Mouse (Mus musculus): Measurements from ENCODE around the gene Plscr2. TPM values are rescaled to one million over a fixed set of nuclear protein-coding genes. Genes with fewer than 3 reads are reported as not detected.

Plscr2 gene
- polyA plus RNA-seq, 1 experiment from 2014 or later: 0.77 TPM

DNA sequence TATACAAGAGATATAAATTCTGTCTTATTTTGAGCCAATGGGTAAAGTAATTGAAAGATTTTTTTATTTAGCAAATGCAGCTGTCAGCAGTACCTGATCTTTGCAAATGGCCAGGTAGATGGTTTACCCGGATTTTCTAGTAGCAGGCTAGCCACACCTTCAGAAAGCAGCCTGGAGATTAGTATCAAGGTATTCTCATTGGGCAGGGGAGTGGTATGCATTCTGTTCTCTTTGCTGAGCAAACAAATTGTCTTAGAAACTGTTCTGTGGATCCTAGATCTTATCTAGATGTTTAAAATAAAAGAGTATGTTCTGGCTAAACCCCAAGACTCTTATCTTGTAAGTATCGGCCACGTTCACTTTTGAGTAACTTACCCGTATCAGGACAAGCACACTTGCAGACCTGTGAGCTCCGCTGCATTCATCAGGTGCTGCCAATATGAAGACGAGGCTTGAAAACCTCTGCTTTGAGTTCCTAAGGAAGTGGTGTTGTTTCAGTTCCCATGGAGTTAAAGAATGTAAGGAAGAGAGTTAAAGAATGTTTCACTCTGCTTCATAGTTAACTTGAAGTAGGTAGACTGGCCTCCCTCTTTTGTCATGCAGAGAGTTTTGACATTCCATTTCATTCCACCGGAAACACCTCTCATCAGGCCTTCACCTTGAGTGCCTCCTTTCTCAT lies 14.8 kb upstream of the Plscr2 start:
- Histone ChIP-seq H3K27ac (no peak overlapping the region), H3K9ac (no peak overlapping the region), H3K27me3 (replicated peaks) (no peaks in the 10 kb centered on the region), H3K4me3 (no peak overlapping the region), H3K4me2 (replicated peaks) (no peak overlapping the region), H3K36me3 (no peaks in the 10 kb centered on the region), H3K9me3 (no peaks in the 10 kb centered on the region), H3K4me1 (no peaks in the 10 kb centered on the region)
- ATAC-seq (ENCODE audit: low FRiP score, low read depth): no peak
- WGBS: 92% methylated on average over 7 of the region's 7 CpGs

DNA sequence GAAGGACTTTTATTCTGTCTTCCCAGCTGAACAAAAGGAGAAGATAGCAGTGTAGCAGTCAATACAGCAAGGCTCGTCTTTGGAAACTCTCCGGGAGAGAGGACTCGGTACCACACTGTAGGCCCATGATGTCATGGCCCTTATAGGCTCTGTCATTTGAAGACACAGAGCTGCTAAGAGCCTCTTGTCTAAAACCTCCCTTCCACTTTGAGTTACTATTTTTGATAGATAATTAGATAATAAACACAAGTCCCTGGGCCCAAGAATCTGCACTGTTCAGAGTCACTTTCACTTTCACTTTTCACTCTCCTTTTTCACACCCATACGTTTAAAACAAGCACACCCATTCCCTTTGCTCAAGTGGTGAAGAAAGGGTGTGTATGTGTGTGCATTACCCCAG lies 9.7 kb upstream of the Plscr2 start:
- Histone ChIP-seq H3K27me3 (replicated peaks) (no peaks in the 10 kb centered on the region), H3K4me2 (replicated peaks) (no peak overlapping the region), H3K9ac (no peak overlapping the region), H3K4me1 (no peaks in the 10 kb centered on the region), H3K27ac (no peak overlapping the region), H3K4me3 (no peak overlapping the region), H3K36me3 (peaks cover 11% of the 10 kb centered on the region; the same call in 1 of the 2 replicates), H3K9me3 (no peaks in the 10 kb centered on the region)
- ATAC-seq (ENCODE audit: low FRiP score, low read depth): no peak
- 92% methylated on average over 4 of the region's 4 CpGs for WGBS

DNA sequence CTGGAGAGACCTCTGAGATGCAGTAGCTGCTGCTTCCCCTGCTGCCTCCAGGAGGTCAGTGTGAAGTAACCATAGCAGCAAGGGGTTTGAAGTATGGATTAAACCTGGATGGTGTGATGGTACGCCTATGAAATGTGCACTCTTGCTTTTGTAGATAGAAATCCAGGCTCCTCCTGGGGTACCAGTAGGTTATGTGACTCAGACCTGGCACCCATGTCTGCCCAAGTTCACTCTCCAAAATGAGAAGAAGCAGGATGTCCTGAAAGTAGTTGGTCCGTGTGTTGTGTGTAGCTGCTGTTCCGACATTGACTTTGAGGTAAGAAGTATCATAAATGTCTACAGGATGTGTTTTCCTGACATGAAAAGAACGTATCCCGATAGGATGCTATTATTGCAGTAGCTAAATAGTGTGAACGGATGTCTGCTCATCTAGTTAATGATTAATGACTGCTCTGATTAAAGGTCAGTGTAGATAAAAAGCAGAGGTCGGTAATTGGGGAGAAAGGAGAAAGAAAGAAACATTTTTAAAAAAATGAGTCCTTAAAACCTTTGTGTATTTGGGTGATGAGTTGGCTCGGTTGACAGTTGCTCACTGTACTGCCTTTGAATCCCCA lies 8.7 kb upstream of the Plscr2 start:
- no peak overlapping the region for H3K9ac ChIP-seq
- ATAC-seq (ENCODE audit: low FRiP score, low read depth): no peak
- H3K9me3 ChIP-seq: no peaks in the 10 kb centered on the region
- no peak overlapping the region for H3K4me2 ChIP-seq (replicated peaks)
- no peaks in the 10 kb centered on the region for H3K4me1 ChIP-seq
- H3K36me3 ChIP-seq: peaks cover 11% of the 10 kb centered on the region; the same call in 1 of the 2 replicates
- no peak overlapping the region for H3K27ac ChIP-seq
- no peak overlapping the region for H3K4me3 ChIP-seq
- WGBS: 71% methylated on average over 8 of the region's 8 CpGs
- H3K27me3 ChIP-seq (replicated peaks): no peaks in the 10 kb centered on the region

- 83% methylated on average over 1 of the region's 1 CpGs for WGBS
- Histone ChIP-seq H3K27me3 (replicated peaks) (no peaks in the 10 kb centered on the region), H3K9ac (no peak overlapping the region), H3K4me2 (replicated peaks) (no peak overlapping the region), H3K4me3 (no peak overlapping the region), H3K36me3 (peaks cover 11% of the 10 kb centered on the region; the same call in 1 of the 2 replicates), H3K27ac (no peak overlapping the region), H3K4me1 (no peaks in the 10 kb centered on the region), H3K9me3 (no peaks in the 10 kb centered on the region)
- no peak for ATAC-seq (ENCODE audit: low FRiP score, low read depth)
Observed at GRCm38 (mm10) chr9:92267732-92268131, 7.7 kb upstream of the Plscr2 start.

GRCm38 (mm10) chr9:92269829-92270404 lies 5.5 kb upstream of the Plscr2 start:
- no peak for ATAC-seq (ENCODE audit: low FRiP score, low read depth)
- Histone ChIP-seq H3K27ac (no peak overlapping the region), H3K27me3 (replicated peaks) (no peaks in the 10 kb centered on the region), H3K9ac (no peak overlapping the region), H3K4me3 (no peak overlapping the region), H3K4me2 (replicated peaks) (no peak overlapping the region), H3K4me1 (no peaks in the 10 kb centered on the region), H3K9me3 (no peaks in the 10 kb centered on the region), H3K36me3 (peaks cover 11% of the 10 kb centered on the region; the same call in 1 of the 2 replicates)
- 95% methylated on average over 5 of the region's 5 CpGs for WGBS

DNA sequence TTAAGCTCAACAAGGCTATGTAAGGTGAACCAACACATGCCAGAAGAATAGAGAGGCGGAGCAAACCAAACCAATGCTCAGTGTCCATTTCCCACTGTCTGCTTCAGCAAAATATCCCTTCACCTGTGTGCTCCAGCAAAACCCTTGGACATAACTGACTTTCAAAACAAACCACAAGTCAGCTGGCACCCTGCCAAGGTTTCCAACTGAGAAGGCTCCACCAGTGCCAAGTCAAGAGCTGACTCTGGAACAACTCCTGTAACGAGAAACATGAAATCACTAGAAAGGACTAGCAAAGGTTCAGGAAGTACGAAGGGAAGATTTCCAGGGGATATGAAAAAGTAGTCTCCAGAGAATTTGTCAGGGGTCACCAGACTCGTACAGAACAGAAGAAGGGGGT lies 4.5 kb upstream of the Plscr2 start:
- Histone ChIP-seq H3K4me1 (no peaks in the 10 kb centered on the region), H3K4me2 (replicated peaks) (no peak overlapping the region), H3K27me3 (replicated peaks) (no peaks in the 10 kb centered on the region), H3K27ac (no peak overlapping the region), H3K4me3 (no peak overlapping the region), H3K9ac (no peak overlapping the region), H3K36me3 (peaks cover 10% of the 10 kb centered on the region; the same call in 1 of the 2 replicates), H3K9me3 (no peaks in the 10 kb centered on the region)
- WGBS: 44% methylated on average over 4 of the region's 4 CpGs
- ATAC-seq (ENCODE audit: low FRiP score, low read depth): no peak

DNA sequence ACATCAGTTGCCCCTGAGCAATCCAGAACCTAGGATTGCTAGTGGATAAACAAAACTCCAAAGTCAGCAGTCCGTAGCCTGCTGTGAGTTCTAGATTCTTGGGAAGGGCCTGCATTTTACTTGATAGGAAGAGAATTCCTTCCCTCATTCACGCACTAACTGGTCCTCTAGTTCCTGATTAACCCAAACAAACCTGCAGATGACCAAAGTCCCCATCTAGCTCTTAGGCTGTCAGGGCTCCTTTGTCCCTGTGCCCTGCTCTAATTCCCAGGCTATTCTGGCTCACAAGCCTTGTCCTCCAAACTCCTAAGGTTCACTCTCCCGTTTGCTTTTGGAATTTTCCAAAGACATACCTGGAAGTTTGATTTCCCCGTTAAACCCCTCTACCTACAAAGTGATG lies 2.8 kb upstream of the Plscr2 start:
- no peak for ATAC-seq (ENCODE audit: low FRiP score, low read depth)
- H3K4me3 ChIP-seq: no peak overlapping the region
- H3K27me3 ChIP-seq (replicated peaks): no peaks in the 10 kb centered on the region
- H3K36me3 ChIP-seq: 0 out of 2 replicates have a peak, but pooled peaks cover 7% of the 10 kb centered on the region
- no peak overlapping the region for H3K27ac ChIP-seq
- H3K9ac ChIP-seq: no peak overlapping the region
- no peaks in the 10 kb centered on the region for H3K4me1 ChIP-seq
- H3K4me2 ChIP-seq (replicated peaks): no peak overlapping the region
- WGBS: 93% methylated on average over 4 of the region's 4 CpGs
- H3K9me3 ChIP-seq: no peaks in the 10 kb centered on the region

- Histone ChIP-seq H3K4me1 (no peaks in the 10 kb centered on the region), H3K36me3 (0 out of 2 replicates have a peak, but pooled peaks cover 7% of the 10 kb centered on the region), H3K9me3 (no peaks in the 10 kb centered on the region), H3K27ac (no peak overlapping the region), H3K4me2 (replicated peaks) (no peak overlapping the region), H3K9ac (no peak overlapping the region), H3K4me3 (no peak overlapping the region), H3K27me3 (replicated peaks) (no peaks in the 10 kb centered on the region)
- 86% methylated on average over 2 of the region's 2 CpGs for WGBS
- no peak for ATAC-seq (ENCODE audit: low FRiP score, low read depth)
Observed at GRCm38 (mm10) chr9:92273271-92273670, 2.1 kb upstream of the Plscr2 start.

- Histone ChIP-seq H3K4me1 (no peaks in the 10 kb centered on the region), H3K4me2 (replicated peaks) (no peak overlapping the region), H3K4me3 (no peak overlapping the region), H3K27ac (no peak overlapping the region), H3K9ac (no peak overlapping the region), H3K36me3 (0 out of 2 replicates have a peak, but pooled peaks cover 4% of the 10 kb centered on the region), H3K27me3 (replicated peaks) (no peaks in the 10 kb centered on the region), H3K9me3 (no peaks in the 10 kb centered on the region)
- ATAC-seq (ENCODE audit: low FRiP score, low read depth): no peak
- 81% methylated on average over 6 of the region's 6 CpGs for WGBS
Observed at GRCm38 (mm10) chr9:92273956-92274762, 1.2 kb upstream of the Plscr2 start.

DNA sequence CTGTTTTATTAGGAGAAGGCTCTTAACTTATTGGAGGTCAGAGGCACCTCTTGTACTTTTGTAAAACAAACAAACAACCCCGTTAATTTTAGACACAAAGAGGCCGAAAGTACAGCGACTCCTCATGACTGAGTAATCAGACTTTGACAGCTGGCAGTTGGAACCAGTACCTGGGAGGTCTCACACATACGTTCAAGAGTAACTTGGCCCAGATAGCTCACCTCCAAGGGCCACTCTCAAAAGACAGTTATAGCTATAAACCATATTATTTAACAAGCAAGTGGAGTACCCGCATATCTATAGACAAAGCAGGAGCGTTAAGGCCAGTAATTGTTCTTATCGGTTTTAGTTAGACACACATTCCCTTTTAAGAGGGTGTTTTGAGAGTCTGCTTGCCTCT lies 958 bp downstream of the Plscr2 start:
- Histone ChIP-seq H3K4me3 (no peak overlapping the region), H3K9ac (no peak overlapping the region), H3K9me3 (no peaks in the 10 kb centered on the region), H3K36me3 (no peaks in the 10 kb centered on the region), H3K4me2 (replicated peaks) (no peak overlapping the region), H3K4me1 (no peaks in the 10 kb centered on the region), H3K27ac (no peak overlapping the region), H3K27me3 (replicated peaks) (no peaks in the 10 kb centered on the region)
- WGBS: 88% methylated on average over 7 of the region's 7 CpGs
- ATAC-seq (ENCODE audit: low FRiP score, low read depth): no peak

GRCm38 (mm10) chr9:92280048-92280447 lies 4.6 kb downstream of the Plscr2 start:
- no peak for ATAC-seq (ENCODE audit: low FRiP score, low read depth)
- no peaks in the 10 kb centered on the region for H3K27me3 ChIP-seq (replicated peaks)
- H3K9ac ChIP-seq: no peak overlapping the region
- no peak overlapping the region for H3K27ac ChIP-seq
- H3K4me1 ChIP-seq: no peaks in the 10 kb centered on the region
- no peaks in the 10 kb centered on the region for H3K9me3 ChIP-seq
- H3K36me3 ChIP-seq: no peaks in the 10 kb centered on the region
- no peak overlapping the region for H3K4me2 ChIP-seq (replicated peaks)
- no peak overlapping the region for H3K4me3 ChIP-seq
- WGBS: 79% methylated on average over 1 of the region's 1 CpGs

- peak; percentile 50; the same call in 1 of the 2 replicates for ATAC-seq (ENCODE audit: low FRiP score, low read depth)
- Histone ChIP-seq H3K9ac (no peak overlapping the region), H3K36me3 (no peaks in the 10 kb centered on the region), H3K27ac (no peak overlapping the region), H3K4me1 (no peaks in the 10 kb centered on the region), H3K4me2 (replicated peaks) (no peak overlapping the region), H3K9me3 (no peaks in the 10 kb centered on the region), H3K4me3 (no peak overlapping the region), H3K27me3 (replicated peaks) (no peaks in the 10 kb centered on the region)
- WGBS: 43% methylated on average over 7 of the region's 7 CpGs
Observed at GRCm38 (mm10) chr9:92282563-92283171, 7.3 kb downstream of the Plscr2 start.

All from neural tube, embryonic 12.5 days (tissue).